Mouse (Mus musculus) yolk sac, embryonic 10.5 days (tissue): ENCODE results near the gene Traip.

Experiments used
- DNase-seq: peaks from one replicate; pipeline ENCODE4 v3.0.0-alpha.2; 2017; ENCODE audit warnings: low spot score

Gene Traip

GRCm38 (mm10) chr9:107971690-107972541, 22.0 kb downstream of the Traip start:
- peak; percentile 26 for DNase-seq

- no peak for DNase-seq
Measured at GRCm38 (mm10) chr9:107974491-107975171, 24.7 kb downstream of the Traip start.

- no peak for DNase-seq
Measured at GRCm38 (mm10) chr9:107975399-107976386, 25.8 kb downstream of the Traip start, which contains the start of gene Uba7. Gene Uba7, plus strand, starts transcription at chr9:107975505.

GRCm38 (mm10) chr9:107978815-107979214, 28.9 kb downstream of the Traip start:
- no peak for DNase-seq

- peak; percentile 61 for DNase-seq
Measured at GRCm38 (mm10) chr9:107981684-107982605, 32.0 kb downstream of the Traip start.

- DNase-seq = peak; percentile 86
Measured at GRCm38 (mm10) chr9:107982681-107983346, 32.9 kb downstream of the Traip start, which contains the start of gene Gm20661. Gene Gm20661, plus strand, starts transcription at chr9:107983058.

GRCm38 (mm10) chr9:107983421-107983890, 33.5 kb downstream of the Traip start:
- peak; percentile 80 for DNase-seq

- no peak for DNase-seq
Measured at GRCm38 (mm10) chr9:107984052-107984753, 34.3 kb downstream of the Traip start.

GRCm38 (mm10) chr9:107984754-107985055, 34.8 kb downstream of the Traip start:
- DNase-seq = no peak

- peak; percentile 89 for DNase-seq
Measured at GRCm38 (mm10) chr9:107985131-107986119, 35.5 kb downstream of the Traip start, which contains the start of gene Inka1. Gene Inka1, minus strand, starts transcription at chr9:107985879.

GRCm38 (mm10) chr9:107986376-107986775, 36.4 kb downstream of the Traip start:
- DNase-seq = peak; percentile 82

GRCm38 (mm10) chr9:107987950-107988349, 38.0 kb downstream of the Traip start:
- DNase-seq = no peak

- DNase-seq = no peak
Measured at GRCm38 (mm10) chr9:107992197-107992596, 42.3 kb downstream of the Traip start, which contains the start of gene Cdhr4. Gene Cdhr4, plus strand, starts transcription at chr9:107992497.

GRCm38 (mm10) chr9:107993013-107993412, 43.1 kb downstream of the Traip start:
- no peak for DNase-seq

GRCm38 (mm10) chr9:107994464-107994863, 44.5 kb downstream of the Traip start:
- DNase-seq = no peak

GRCm38 (mm10) chr9:107995513-107995912, 45.6 kb downstream of the Traip start:
- DNase-seq = no peak

GRCm38 (mm10) chr9:107996049-107996448, 46.1 kb downstream of the Traip start, which contains the start of gene Gm20662:
Gene Gm20662, plus strand, starts transcription at chr9:107996349.
- DNase-seq = no peak
